In the genomic region with DNA sequence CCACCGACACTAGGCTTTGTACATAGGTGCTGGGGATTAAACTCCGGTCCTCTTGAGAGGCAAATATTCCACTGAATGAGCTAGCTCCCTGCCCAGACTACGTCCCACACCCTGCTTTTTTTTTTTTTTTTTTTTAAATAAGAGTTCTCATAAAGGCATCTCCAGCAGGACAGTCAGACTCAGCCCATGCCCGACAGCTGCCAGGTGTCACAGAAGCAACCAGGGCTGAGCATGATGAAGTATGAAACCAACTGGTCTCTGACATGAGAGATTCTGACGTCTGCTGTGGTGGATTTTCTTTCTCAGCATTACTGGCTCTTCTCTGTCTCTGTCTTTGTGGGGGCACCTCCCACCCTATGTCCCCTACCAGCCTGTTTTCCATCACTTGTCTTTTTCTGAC, we compare ENCODE assay signal across 22 mouse cellular contexts. TPM values are rescaled to one million over a fixed set of nuclear protein-coding genes. Genes with fewer than 3 reads are reported as not detected.
DNase-seq lines count a peak whose midpoint lies in the region; ATAC-seq and TF ChIP-seq lines count a peak whose summit lies in the region.
"Had no signal": no experiment of that assay in that cellular context is flagged by ENCODE, and none has a peak within 500 bp of the region (broad histone marks: within the 10 kb centered on the region; RNA-seq: fewer than 3 reads in every experiment).

No protein-coding gene starts in this region.

- dilution Hi-C loops in CH12.LX (cut with MboI; ENCODE audit: extremely low pct_ligation_motif_present, extremely low pct_unique_long_range_greater_than_20kb, low sequenced_read_pairs): no loop called here

- H3K27ac ChIP-seq in heart, embryonic 13.5 days (replicated peaks): no peak overlapping the region
- no peak overlapping the region for H3K27ac ChIP-seq in limb, embryonic 13.5 days
- H3K27ac ChIP-seq in limb, embryonic 10.5 days: no peak overlapping the region
- H3K27ac ChIP-seq in CH12.LX (ENCODE audit: insufficient read depth, low read depth): no peak overlapping the region
- no peak overlapping the region for H3K27ac ChIP-seq in embryonic facial prominence, embryonic 15.5 days (replicated peaks)
- H3K27ac ChIP-seq: hindbrain, embryonic 13.5 days; limb, embryonic 15.5 days had no signal

- no peaks in the 10 kb centered on the region for H3K79me2 ChIP-seq in CH12.LX (replicated peaks; ENCODE audit: control insufficient read depth, extremely low read depth, insufficient read depth, poor library complexity, severe bottlenecking)

- H3K36me3 ChIP-seq in heart, embryonic 13.5 days: no peaks in the 10 kb centered on the region
- no peaks in the 10 kb centered on the region for H3K36me3 ChIP-seq in limb, embryonic 13.5 days
- no peaks in the 10 kb centered on the region for H3K36me3 ChIP-seq in limb, embryonic 10.5 days
- no peaks in the 10 kb centered on the region for H3K36me3 ChIP-seq in CH12.LX (replicated peaks in 1 of 2; ENCODE audit: control insufficient read depth in 1 of 2, insufficient read depth in 1 of 2, low read length in 1 of 2)
- H3K36me3 ChIP-seq in embryonic facial prominence, embryonic 15.5 days: no peaks in the 10 kb centered on the region
- H3K36me3 ChIP-seq: G1E; hindbrain, embryonic 13.5 days; limb, embryonic 15.5 days had no signal

- no peak for TF ChIP-seq CTCF in CH12.LX (conservative IDR thresholded peaks at IDR 0.05 in 1 of 2, IDR thresholded peaks at IDR 0.05 in 1 of 2; ENCODE audit: low read depth in 2 of 2, low read length in 2 of 2)

- in situ Hi-C loops in CH12.LX (cut with MboI; ENCODE audit: low pct_ligation_motif_present, low pct_unique_long_range_greater_than_20kb, low sequenced_read_pairs): loop anchor here (10.0 kb wide), 1 partner anchor 293 kb away; no protein-coding TSS in a partner anchor

- H3K9me3 ChIP-seq in heart, embryonic 13.5 days: no peaks in the 10 kb centered on the region
- H3K9me3 ChIP-seq in limb, embryonic 13.5 days: no peaks in the 10 kb centered on the region
- H3K9me3 ChIP-seq in limb, embryonic 10.5 days (replicated peaks): no peaks in the 10 kb centered on the region
- H3K9me3 ChIP-seq in CH12.LX (replicated peaks; ENCODE audit: low read length): no peaks in the 10 kb centered on the region
- no peaks in the 10 kb centered on the region for H3K9me3 ChIP-seq in embryonic facial prominence, embryonic 15.5 days (replicated peaks)
- H3K9me3 ChIP-seq: G1E; hindbrain, embryonic 13.5 days; limb, embryonic 15.5 days had no signal

- peak overlapping the region; percentile 54 for H3K4me2 ChIP-seq in heart, embryonic 13.5 days
- peak overlapping the region; percentile 25; the same call in 1 of the 2 replicates for H3K4me2 ChIP-seq in limb, embryonic 13.5 days (replicated peaks)
- peak overlapping the region; percentile 80 for H3K4me2 ChIP-seq in CH12.LX (ENCODE audit: insufficient read depth, low read depth, poor library complexity, severe bottlenecking)
- 0 out of 2 replicates have a peak overlapping the region, but pooled peaks have one; percentile 15 for H3K4me2 ChIP-seq in embryonic facial prominence, embryonic 15.5 days (replicated peaks)
- H3K4me2 ChIP-seq: hindbrain, embryonic 13.5 days; limb, embryonic 15.5 days had no signal

- WGBS in heart, embryonic 13.5 days: 64% methylated on average over 5 of the region's 5 CpGs
- 60% methylated on average over 5 of the region's 5 CpGs for WGBS in limb, embryonic 13.5 days
- WGBS in limb, embryonic 10.5 days: 78% methylated on average over 5 of the region's 5 CpGs
- WGBS in embryonic facial prominence, embryonic 15.5 days: 61% methylated on average over 5 of the region's 5 CpGs

- no peak for DNase-seq in heart, postnatal 10 days
- no peak for DNase-seq in limb, embryonic 10.5 days (ENCODE audit: low spot score)
- DNase-seq in CH12.LX (ENCODE audit: extremely low read depth): no peak
- DNase-seq in kidney, postnatal 14 days: no peak
- DNase-seq: adrenal gland, postnatal 36 days; cerebellum, adult 8-10 months; kidney, postnatal 25 days; layer of hippocampus, adult 9-11 months; lung, postnatal 10 days; right cerebral cortex, adult 18-20 months had no signal

- no peak for TF ChIP-seq EP300 in CH12.LX (IDR thresholded peaks at IDR 0.05; ENCODE audit: low read length)

- no peak for ATAC-seq in heart, embryonic 13.5 days (ENCODE audit: extremely low read depth, insufficient number of reproducible peaks, low FRiP score, low TSS enrichment)
- no peak for ATAC-seq in limb, embryonic 13.5 days (ENCODE audit: low FRiP score, low read depth)
- ATAC-seq in embryonic facial prominence, embryonic 15.5 days (ENCODE audit: insufficient number of reproducible peaks, low FRiP score, low TSS enrichment, low read depth): 0 out of 2 replicates have a peak, but pooled peaks have one; percentile 19
- ATAC-seq: forebrain, embryonic 14.5 days; intestine, postnatal 0 days had no signal

- H3K4me3 ChIP-seq in heart, embryonic 13.5 days: peak overlapping the region; percentile 7; the same call in 1 of the 2 replicates
- no peak overlapping the region for H3K4me3 ChIP-seq in limb, embryonic 13.5 days
- H3K4me3 ChIP-seq in limb, embryonic 10.5 days: no peak overlapping the region
- peak overlapping the region; percentile 33 to 44 (median 37) for H3K4me3 ChIP-seq in CH12.LX (replicated peaks in 1 of 3; ENCODE audit: low read depth in 2 of 3, low read length in 2 of 3, poor library complexity in 1 of 3)
- no peak overlapping the region for H3K4me3 ChIP-seq in embryonic facial prominence, embryonic 15.5 days (replicated peaks)
- H3K4me3 ChIP-seq: hindbrain, embryonic 13.5 days; limb, embryonic 15.5 days had no signal

- no peak for TF ChIP-seq RAD21 in CH12.LX (IDR thresholded peaks at IDR 0.05; ENCODE audit: low read depth, low read length)

- H3K27me3 ChIP-seq in heart, embryonic 13.5 days (replicated peaks): peaks cover 10% of the 10 kb centered on the region
- H3K27me3 ChIP-seq in limb, embryonic 13.5 days: peaks cover 22% of the 10 kb centered on the region
- H3K27me3 ChIP-seq in limb, embryonic 10.5 days (ENCODE audit: low read depth, poor library complexity, severe bottlenecking): peaks cover 5% of the 10 kb centered on the region; the same call in 1 of the 2 replicates
- no peaks in the 10 kb centered on the region for H3K27me3 ChIP-seq in CH12.LX (replicated peaks)
- no peaks in the 10 kb centered on the region; the same call in 1 of the 2 replicates for H3K27me3 ChIP-seq in embryonic facial prominence, embryonic 15.5 days

- peaks cover 22% of the 10 kb centered on the region; the same call in 1 of the 2 replicates for H3K4me1 ChIP-seq in heart, embryonic 13.5 days
- no peaks in the 10 kb centered on the region for H3K4me1 ChIP-seq in limb, embryonic 13.5 days
- no peaks in the 10 kb centered on the region for H3K4me1 ChIP-seq in limb, embryonic 10.5 days
- H3K4me1 ChIP-seq in CH12.LX (ENCODE audit: control insufficient read depth in 1 of 2, insufficient read depth in 2 of 2): peaks cover 11 to 26% of the 10 kb centered on the region in 2 experiments
- peaks cover 7% of the 10 kb centered on the region for H3K4me1 ChIP-seq in embryonic facial prominence, embryonic 15.5 days

- no peak for TF ChIP-seq POLR2A in CH12.LX (IDR thresholded peaks at IDR 0.05; ENCODE audit: low read depth, low read length)

- intact Hi-C loops in heart, postnatal 10 days (cut with DNase I): no loop called here

- H3K9ac ChIP-seq in heart, embryonic 13.5 days: peak overlapping the region; percentile 4; the same call in 1 of the 2 replicates
- no peak overlapping the region for H3K9ac ChIP-seq in limb, embryonic 13.5 days
- H3K9ac ChIP-seq in CH12.LX (ENCODE audit: insufficient read depth, low read depth): peak overlapping the region; percentile 44
- no peak overlapping the region for H3K9ac ChIP-seq in embryonic facial prominence, embryonic 15.5 days
- H3K9ac ChIP-seq: hindbrain, embryonic 13.5 days; limb, embryonic 15.5 days had no signal

TF ChIP-seq in CH12.LX, 34 proteins besides CTCF, POLR2A, EP300 and RAD21:
- peak; percentile 39; the same call in 1 of the 2 replicates for TF ChIP-seq ZNF384 (IDR thresholded peaks at IDR 0.05; ENCODE audit: low read depth, low read length)
- peak; percentile 26; the same call in 1 of the 2 replicates for TF ChIP-seq SIN3A (IDR thresholded peaks at IDR 0.05; ENCODE audit: low read length)
- TF ChIP-seq PAX5 (IDR thresholded peaks at IDR 0.05; ENCODE audit: low read length): no peak
- no peak for TF ChIP-seq JUN (IDR thresholded peaks at IDR 0.05; ENCODE audit: insufficient read depth, low read depth, low read length)
- TF ChIP-seq MAFK (IDR thresholded peaks at IDR 0.05; ENCODE audit: insufficient replicate concordance, low read length): no peak
- TF ChIP-seq MAZ (IDR thresholded peaks at IDR 0.05; ENCODE audit: low read depth, low read length): no peak
TF ChIP-seq in CH12.LX: peak in this region for 2.

RNA-seq across cellular contexts. Expression of gene Gins3, which starts 21.5 kb away (rescaled TPM):
- polyA plus RNA-seq in heart, embryonic 13.5 days (2015; fragmentation: Nextera tagmentation; extraction: Ambion mirVana): 15.7 and 16.4 TPM in 2 replicates
- total RNA-seq in heart, postnatal 10 days (2021): 1 to 10 TPM; 1.9 to 2.8 TPM
- polyA plus RNA-seq in limb, embryonic 13.5 days (2015; fragmentation: Nextera tagmentation; extraction: Ambion mirVana): 24.9 and 28.0 TPM in 2 replicates
- polyA plus RNA-seq in limb, embryonic 10.5 days (2016; fragmentation: Nextera tagmentation; extraction: Ambion mirVana): 27.9 and 32.1 TPM in 2 replicates
- total RNA-seq in CH12.LX (2012; rRNA removed) (10.4 and 13.9 TPM in 2 replicates), CH12.LX (2014; rRNA removed) (18.0 and 19.4 TPM in 2 replicates)
- polyA plus RNA-seq in CH12.LX (2012; ENCODE audit: insufficient read length, low read depth): 14.2 and 15.8 TPM in 2 replicates
- polyA plus RNA-seq in embryonic facial prominence, embryonic 15.5 days (2015; fragmentation: Nextera tagmentation; extraction: Ambion mirVana): 17.3 and 18.9 TPM in 2 replicates

RNA-seq across cellular contexts. Expression of gene Prss54, which starts 35.6 kb away (rescaled TPM):
- polyA plus RNA-seq in heart, embryonic 13.5 days (2015; fragmentation: Nextera tagmentation; extraction: Ambion mirVana): not detected in 2 replicates
- not detected for total RNA-seq in heart, postnatal 10 days (2021)
- not detected in 2 replicates for polyA plus RNA-seq in limb, embryonic 13.5 days (2015; fragmentation: Nextera tagmentation; extraction: Ambion mirVana)
- polyA plus RNA-seq in limb, embryonic 10.5 days (2016; fragmentation: Nextera tagmentation; extraction: Ambion mirVana): not detected in 2 replicates
- total RNA-seq in CH12.LX (2012; rRNA removed): not detected in 2 replicates
- not detected in 2 replicates for total RNA-seq in CH12.LX (2014; rRNA removed)
- not detected in 2 replicates for polyA plus RNA-seq in CH12.LX (2012; ENCODE audit: insufficient read length, low read depth)
- polyA plus RNA-seq in embryonic facial prominence, embryonic 15.5 days (2015; fragmentation: Nextera tagmentation; extraction: Ambion mirVana): not detected in 2 replicates
- total RNA-seq: adrenal gland, postnatal 36 days; left cerebral cortex, adult 8-10 months; megakaryocyte-erythroid progenitor cell, adult 5-6 weeks had no signal
- polyA plus RNA-seq: forebrain, embryonic 14.5 days; G1E; hindbrain, embryonic 13.5 days; intestine, postnatal 0 days; limb, embryonic 15.5 days; liver, embryonic 16.5 days; thymus, postnatal 0 days had no signal

Comparison
In these comparisons a context has a peak if more than half of its experiments do, and no peak if none do; other contexts are left out.
1. H3K4me2 ChIP-seq: peak in every context shown above with its lines; median percentile 80 in CH12.LX; 54 in heart, embryonic 13.5 days; 25 in limb, embryonic 13.5 days; 15 in embryonic facial prominence, embryonic 15.5 days.
2. H3K4me3 ChIP-seq: peak in heart, embryonic 13.5 days (single experiment) and CH12.LX (3 of 3); none in limb, embryonic 13.5 days (single experiment), limb, embryonic 10.5 days (single experiment) and embryonic facial prominence, embryonic 15.5 days (single experiment).
3. H3K9ac ChIP-seq: peak in heart, embryonic 13.5 days (single experiment) and CH12.LX (single experiment); none in limb, embryonic 13.5 days (single experiment) and embryonic facial prominence, embryonic 15.5 days (single experiment).